Mouse (Mus musculus) G1E (cell line): Measurements from ENCODE around the gene Zbtb22. TPM values are rescaled to one million over a fixed set of nuclear protein-coding genes. Genes with fewer than 3 reads are reported as not detected.
A peak's percentile ranks its signal among the peaks of the same experiment; 100 is the strongest.

Experiments
- ATAC-seq: 2 replicates; pipeline ENCODE4 v1.8.0; 2016; ENCODE audit warnings: mild to moderate bottlenecking; ENCODE audit not compliant: insufficient number of reproducible peaks, poor library complexity, low FRiP score, severe bottlenecking; ENCODE audit errors: extremely low read depth
- DNase-seq: peaks from one replicate; pipeline ENCODE4 v3.0.0; 2012; ENCODE audit warnings: low spot score
- H3K27me3 ChIP-seq: 2 replicates; pipeline ENCODE4 v1.6.1; 2012; ENCODE audit warnings: mild to moderate bottlenecking, low read length, inconsistent platforms; ENCODE audit not compliant: insufficient read depth
- H3K36me3 ChIP-seq: replicated peaks from 2 replicates; pipeline ENCODE3; 2012; ENCODE audit warnings: mild to moderate bottlenecking, inconsistent platforms
- H3K4me1 ChIP-seq: 2 replicates; pipeline ENCODE4 v1.6.1; 2012; ENCODE audit warnings: low read depth, low read length, inconsistent platforms, mixed read lengths; ENCODE audit not compliant: insufficient read depth
- H3K4me3 ChIP-seq: 2 replicates; pipeline ENCODE4 v1.5.1; 2012; ENCODE audit warnings: low read depth, mild to moderate bottlenecking, inconsistent platforms, low read length, moderate library complexity, mixed read lengths
- H3K9me3 ChIP-seq: replicated peaks from 2 replicates; pipeline ENCODE4 v1.6.1; 2012; ENCODE audit warnings: inconsistent platforms
- CTCF ChIP-seq: IDR thresholded peaks from 2 replicates; pipeline ENCODE4 v1.5.1; 2012; ENCODE audit warnings: low read depth, low read length, inconsistent platforms, mixed read lengths
- GATA1 ChIP-seq: IDR thresholded peaks from 2 replicates; pipeline ENCODE4 v1.6.1; 2012; ENCODE audit warnings: borderline replicate concordance, low read length, inconsistent platforms, mixed read lengths
- GATA2 ChIP-seq: IDR thresholded peaks from 2 replicates; pipeline ENCODE4 v1.6.1; 2012; ENCODE audit warnings: low read depth, low read length, inconsistent platforms, borderline replicate concordance
- POLR2AphosphoS5 ChIP-seq: IDR thresholded peaks from 2 replicates; pipeline ENCODE4 v1.6.1; 2012; ENCODE audit warnings: low read depth, low read length, inconsistent platforms; ENCODE audit not compliant: insufficient replicate concordance
- TAL1 ChIP-seq: conservative IDR thresholded peaks from 2 replicates; pipeline ENCODE4 v1.6.1; 2012; ENCODE audit warnings: low read depth, low read length, inconsistent platforms, mixed read lengths
- polyA plus RNA-seq: library from polyadenylated mRNA; stranded (reverse); fragments of >175 nt; gene quantifications from 2 replicates; pipeline ENCODE4 v1.2.3, GENCODE M21; 2012
- total RNA-seq, 2 experiments: library from RNA; stranded (forward) in 1 of 2; stranded (reverse) in 1 of 2; fragments of 200-1000 nt in 1 of 2; fragments of >200 nt in 1 of 2; fragmentation: Nextera tagmentation in 1 of 2; gene quantifications; 2 replicates each; pipeline ENCODE4 v1.2.3; 2014 to 2017

The Zbtb22 gene
- total and polyA plus RNA-seq, 3 experiments: 15.8 to 42.1 (median 19.7) TPM

GRCm38 (mm10) chr17:33957493-33957892 is 41.8 kb downstream of the Zbtb22 start:
- DNase-seq (no peak), ATAC-seq (no peak)
- Histone ChIP-seq H3K36me3 (peaks cover 80% of the 10 kb centered on the region), H3K4me3 (peak overlapping the region; percentile 33; the same call in 1 of the 2 replicates), H3K27me3 (no peaks in the 10 kb centered on the region), H3K9me3 (no peaks in the 10 kb centered on the region), H3K4me1 (peaks cover 31% of the 10 kb centered on the region)
- TF ChIP-seq CTCF (no peak), TAL1 (no peak)

DNA sequence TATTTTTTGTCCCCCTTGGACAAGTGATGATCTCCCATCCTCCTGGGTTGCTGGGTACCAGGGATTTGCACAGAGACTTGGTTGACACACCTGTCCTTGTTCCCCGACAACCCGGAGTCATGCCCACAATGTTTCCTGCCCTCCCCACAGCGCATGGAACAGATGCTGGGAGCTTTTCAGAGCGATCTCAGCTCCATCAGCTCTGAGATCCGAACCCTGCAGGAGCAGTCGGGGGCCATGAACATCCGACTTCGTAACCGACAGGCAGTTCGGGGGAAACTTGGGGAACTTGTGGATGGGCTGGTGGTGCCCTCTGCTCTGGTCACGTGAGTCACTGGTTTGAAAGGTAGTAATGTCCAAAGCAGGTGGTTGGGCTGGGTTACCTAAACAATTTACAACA is 42.7 kb downstream of the Zbtb22 start:
- TF ChIP-seq GATA1 (no peak), CTCF (no peak), GATA2 (no peak), TAL1 (no peak), POLR2AphosphoS5 (no peak)
- Histone ChIP-seq H3K36me3 (peaks cover 80% of the 10 kb centered on the region), H3K4me1 (peaks cover 22% of the 10 kb centered on the region), H3K27me3 (no peaks in the 10 kb centered on the region), H3K9me3 (no peaks in the 10 kb centered on the region), H3K4me3 (no peak overlapping the region)
- DNase-seq (no peak), ATAC-seq (no peak)

DNA sequence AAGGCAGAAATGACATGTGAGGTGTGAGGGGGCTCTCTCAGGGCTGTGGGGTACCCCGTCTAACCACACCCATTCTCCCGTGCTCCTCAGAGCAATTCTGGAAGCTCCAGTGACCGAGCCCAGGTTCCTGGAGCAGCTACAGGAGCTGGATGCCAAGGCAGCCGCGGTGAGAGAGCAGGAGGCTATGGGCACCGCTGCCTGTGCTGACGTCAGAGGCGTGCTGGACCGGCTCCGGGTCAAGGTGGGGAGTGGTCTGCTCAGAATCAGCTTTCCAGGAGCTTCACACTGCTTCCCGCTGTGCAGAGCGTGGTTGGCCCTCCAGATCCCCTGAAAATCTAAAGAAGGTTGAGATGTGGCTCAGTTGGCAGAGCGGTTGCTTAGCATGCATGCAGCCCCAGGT is 43.4 kb downstream of the Zbtb22 start:
- no peak overlapping the region for H3K4me3 ChIP-seq
- no peak for ATAC-seq
- no peaks in the 10 kb centered on the region for H3K27me3 ChIP-seq
- no peak for TF ChIP-seq POLR2AphosphoS5
- no peak for TF ChIP-seq CTCF
- TF ChIP-seq GATA1: no peak
- no peak for TF ChIP-seq TAL1
- TF ChIP-seq GATA2: no peak
- H3K9me3 ChIP-seq: no peaks in the 10 kb centered on the region
- peaks cover 19% of the 10 kb centered on the region for H3K4me1 ChIP-seq
- no peak for DNase-seq
- peaks cover 80% of the 10 kb centered on the region for H3K36me3 ChIP-seq

- Histone ChIP-seq H3K4me3 (no peak overlapping the region), H3K36me3 (peaks cover 77% of the 10 kb centered on the region), H3K9me3 (no peaks in the 10 kb centered on the region), H3K27me3 (no peaks in the 10 kb centered on the region), H3K4me1 (peaks cover 18% of the 10 kb centered on the region)
- no peak for TF ChIP-seq POLR2AphosphoS5
- TF ChIP-seq GATA2: no peak
- no peak for TF ChIP-seq CTCF
- no peak for TF ChIP-seq GATA1
- no peak for TF ChIP-seq TAL1
- DNase-seq (no peak), ATAC-seq (no peak)
Observed at GRCm38 (mm10) chr17:33959948-33960347, 44.2 kb downstream of the Zbtb22 start.

DNA sequence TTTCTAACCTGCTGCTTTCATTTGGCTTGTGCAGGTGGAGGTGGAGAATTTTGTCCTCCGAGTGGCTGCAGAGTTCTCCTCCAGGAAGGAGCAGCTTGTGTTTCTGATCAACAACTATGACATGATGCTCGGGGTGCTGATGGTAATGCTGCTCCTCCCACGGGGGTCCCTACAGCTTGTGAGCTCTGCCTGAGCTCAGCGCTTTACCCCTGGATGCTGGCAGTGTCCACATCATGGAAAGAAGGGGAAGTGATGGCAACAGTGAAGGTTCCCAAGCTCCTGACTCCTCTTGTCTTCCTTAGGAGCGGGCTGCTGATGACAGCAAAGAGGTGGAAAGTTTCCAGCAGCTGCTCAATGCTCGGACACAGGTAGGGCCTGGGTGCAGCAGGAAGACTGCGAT is 47.2 kb downstream of the Zbtb22 start:
- ATAC-seq (no peak), DNase-seq (no peak)
- Histone ChIP-seq H3K27me3 (no peaks in the 10 kb centered on the region), H3K4me3 (no peak overlapping the region), H3K4me1 (peaks cover 5% of the 10 kb centered on the region), H3K36me3 (peaks cover 87% of the 10 kb centered on the region), H3K9me3 (no peaks in the 10 kb centered on the region)
- no peak for TF ChIP-seq GATA2
- no peak for TF ChIP-seq GATA1
- TF ChIP-seq TAL1: no peak
- TF ChIP-seq CTCF: no peak
- no peak for TF ChIP-seq POLR2AphosphoS5

GRCm38 (mm10) chr17:33965082-33965845 is 49.6 kb downstream of the Zbtb22 start:
- Histone ChIP-seq H3K9me3 (peaks cover 5% of the 10 kb centered on the region), H3K36me3 (peaks cover 63% of the 10 kb centered on the region), H3K4me3 (no peak overlapping the region), H3K4me1 (peaks cover 7% of the 10 kb centered on the region), H3K27me3 (no peaks in the 10 kb centered on the region)
- TF ChIP-seq POLR2AphosphoS5 (no peak), GATA2 (no peak), GATA1 (no peak), CTCF (no peak), TAL1 (no peak)
- DNase-seq (no peak), ATAC-seq (no peak)
